Mouse (Mus musculus) intestine, embryonic 16.5 days (tissue): Measurements from ENCODE around the gene Tulp4. TPM values are rescaled to one million over a fixed set of nuclear protein-coding genes. Genes with fewer than 3 reads are reported as not detected.
A peak's percentile ranks its signal among the peaks of the same experiment; 100 is the strongest.

ENCODE experiments used
- ATAC-seq: fragments of 200-750 bp; cut with Nextera tagmentation; 2 replicates; pipeline ENCODE4 v1.8.0; 2017; ENCODE audit warnings: moderate TSS enrichment, moderate library complexity
- H3K27ac ChIP-seq: fragments of 300-500 bp; sonication (generic); 2 replicates; pipeline ENCODE4 v1.5.1; 2014; ENCODE audit warnings: mild to moderate bottlenecking, low read length
- H3K27me3 ChIP-seq: fragments of 300-500 bp; sonication (generic); replicated peaks from 2 replicates; pipeline ENCODE4 v1.6.1; 2014; ENCODE audit warnings: low read length, control low read depth, mixed read lengths; ENCODE audit not compliant: control insufficient read depth, insufficient read depth
- H3K36me3 ChIP-seq: fragments of 300-500 bp; sonication (generic); 2 replicates; pipeline ENCODE4 v1.6.1; 2014; ENCODE audit warnings: low read length, control low read depth; ENCODE audit not compliant: control insufficient read depth, insufficient read depth
- H3K4me1 ChIP-seq: fragments of 300-500 bp; sonication (generic); 2 replicates; pipeline ENCODE4 v1.6.1; 2014; ENCODE audit warnings: low read length, control low read depth, mixed read lengths; ENCODE audit not compliant: control insufficient read depth, insufficient read depth
- H3K4me2 ChIP-seq: fragments of 300-500 bp; sonication (generic); 2 replicates; pipeline ENCODE4 v1.6.1; 2014; ENCODE audit warnings: low read depth, low read length, control low read depth
- H3K4me3 ChIP-seq: fragments of 300-500 bp; sonication (generic); 2 replicates; pipeline ENCODE4 v1.5.1; 2014; ENCODE audit warnings: mild to moderate bottlenecking, low read length
- H3K9ac ChIP-seq: fragments of 300-500 bp; sonication (generic); 2 replicates; pipeline ENCODE4 v1.6.1; 2014; ENCODE audit warnings: low read depth, low read length
- H3K9me3 ChIP-seq: fragments of 300-500 bp; sonication (generic); 2 replicates; pipeline ENCODE4 v1.6.1; 2016; ENCODE audit warnings: low read length, control low read depth; ENCODE audit not compliant: control insufficient read depth
- WGBS: fragments of 180-500 bp; shearing (Covaris S2); extraction: QIAGEN DNeasy Blood & Tissue Kit; methylation state at CpG from one replicate; pipeline ENCODE4 v1.1.7; 2014; 5-methylcytosine and 5-hydroxymethylcytosine counted together
- polyA plus RNA-seq: library from polyadenylated mRNA; unstranded; fragments of >200 nt; fragmentation: Nextera tagmentation; extraction: Ambion mirVana; gene quantifications from 2 replicates; pipeline ENCODE4 v1.2.1, GENCODE M21; 2015

The Tulp4 gene
- polyA plus RNA-seq, 1 experiment from 2014 or later = 79.1 TPM

DNA sequence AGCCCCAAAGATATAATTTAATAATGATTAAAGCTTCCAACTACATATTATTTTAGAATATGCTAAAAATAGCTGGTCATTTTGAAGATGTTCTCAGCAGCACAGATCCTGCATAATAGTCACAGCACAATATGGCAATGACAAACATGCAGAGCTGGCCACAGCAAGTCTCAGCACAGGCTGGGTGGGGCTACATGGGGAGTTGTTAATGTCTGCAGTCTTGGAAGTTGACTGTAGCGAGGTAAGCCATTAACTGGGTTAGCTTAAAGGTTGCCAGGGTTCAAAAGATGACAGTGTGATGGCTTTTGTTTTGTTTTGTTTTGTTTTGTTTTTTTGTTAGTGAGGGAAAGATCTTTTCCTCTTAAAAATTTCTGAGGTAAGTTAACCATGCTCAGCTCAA is 68.3 kb downstream of the Tulp4 start:
- 52% methylated on average over 1 of the region's 1 CpGs for WGBS
- Histone ChIP-seq H3K27ac (no peak overlapping the region), H3K9ac (no peak overlapping the region), H3K4me1 (peaks cover 21% of the 10 kb centered on the region), H3K9me3 (no peaks in the 10 kb centered on the region), H3K36me3 (no peaks in the 10 kb centered on the region), H3K4me2 (no peak overlapping the region), H3K4me3 (no peak overlapping the region), H3K27me3 (no peaks in the 10 kb centered on the region)
- no peak for ATAC-seq

DNA sequence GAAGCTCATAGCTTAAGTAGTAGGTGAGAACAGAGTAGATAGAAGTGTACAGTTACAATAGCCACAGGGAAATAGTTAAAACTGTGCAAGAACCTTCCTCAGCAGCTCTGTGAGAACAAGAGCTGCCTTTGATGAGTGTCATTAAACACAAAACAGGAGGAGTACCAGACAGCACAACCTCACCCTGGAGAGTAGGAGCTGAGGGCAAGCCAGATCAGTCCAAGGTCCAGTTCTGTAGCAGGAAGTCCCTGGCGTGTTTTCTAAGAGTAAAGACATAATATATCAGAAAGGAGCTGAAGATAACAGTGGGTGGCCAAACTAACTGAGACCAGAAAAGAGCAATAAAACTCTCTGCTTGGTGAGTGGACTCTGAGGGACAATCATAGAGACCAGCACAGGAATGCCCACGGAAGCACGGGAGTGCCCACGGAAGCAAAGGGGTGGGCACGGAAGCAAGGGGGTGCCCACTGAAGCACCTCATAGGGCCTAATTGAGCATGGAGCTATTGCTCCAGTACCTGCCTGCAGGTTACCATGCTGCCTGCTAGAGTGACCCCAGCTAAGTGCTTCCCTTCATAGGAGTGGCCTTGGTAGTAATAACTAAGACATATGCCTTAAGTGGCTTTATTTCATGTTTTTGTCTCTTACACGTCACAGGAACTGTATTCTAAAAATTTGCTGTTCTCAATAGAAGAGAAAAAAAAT is 72.5 kb downstream of the Tulp4 start:
- Histone ChIP-seq H3K4me1 (peaks cover 14% of the 10 kb centered on the region; the same call in 1 of the 2 replicates), H3K4me2 (peak overlapping the region; percentile 40; the same call in 1 of the 2 replicates), H3K9ac (no peak overlapping the region), H3K36me3 (no peaks in the 10 kb centered on the region), H3K27ac (peak overlapping the region; percentile 79), H3K27me3 (no peaks in the 10 kb centered on the region), H3K4me3 (no peak overlapping the region), H3K9me3 (no peaks in the 10 kb centered on the region)
- WGBS = 69% methylated on average over 6 of the region's 6 CpGs
- ATAC-seq = peak; percentile 96

DNA sequence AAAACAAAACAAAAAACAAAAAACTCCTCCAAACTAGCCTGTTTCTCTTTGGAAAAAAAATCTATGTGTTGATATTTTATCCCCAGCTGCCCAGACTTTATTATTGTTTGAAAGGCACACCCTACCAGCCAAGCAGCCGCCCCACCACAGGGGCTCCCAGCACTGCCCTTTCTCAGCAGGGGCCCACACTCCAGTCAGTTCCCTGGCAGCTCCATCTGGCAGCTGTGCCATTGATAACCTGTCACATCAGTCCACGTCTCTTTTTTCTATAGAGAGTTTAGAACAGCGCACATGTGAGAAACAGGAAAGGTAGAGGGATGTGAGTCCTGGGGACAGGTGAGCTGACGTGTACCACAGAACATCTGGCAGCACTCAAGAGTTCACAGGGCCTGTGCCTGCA is 73.2 kb downstream of the Tulp4 start:
- Histone ChIP-seq H3K9ac (no peak overlapping the region), H3K4me1 (peaks cover 13% of the 10 kb centered on the region; the same call in 1 of the 2 replicates), H3K4me3 (no peak overlapping the region), H3K27ac (peak overlapping the region; percentile 69), H3K4me2 (no peak overlapping the region), H3K36me3 (no peaks in the 10 kb centered on the region), H3K9me3 (no peaks in the 10 kb centered on the region), H3K27me3 (no peaks in the 10 kb centered on the region)
- 60% methylated on average over 4 of the region's 4 CpGs for WGBS
- peak; percentile 39 for ATAC-seq

DNA sequence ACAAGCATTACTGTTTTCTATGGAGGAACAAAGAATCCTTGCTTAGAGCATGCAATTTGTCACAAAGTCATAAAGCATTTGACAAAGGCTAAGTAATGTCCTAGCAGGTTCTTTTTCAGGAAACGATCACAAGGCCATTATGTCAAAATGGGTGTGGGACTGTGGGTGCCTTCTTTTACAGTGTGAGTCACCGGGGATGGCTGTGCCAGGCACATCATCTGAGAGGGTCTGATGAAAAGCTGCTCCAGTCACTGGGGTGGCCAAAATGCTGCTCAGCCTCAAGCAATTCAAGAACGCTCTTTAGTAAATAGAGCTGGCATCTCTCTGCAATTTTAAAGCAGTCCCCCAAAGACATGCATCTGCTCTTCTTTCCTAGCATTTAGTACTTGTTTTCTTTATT is 74.2 kb downstream of the Tulp4 start:
- Histone ChIP-seq H3K4me1 (peaks cover 13% of the 10 kb centered on the region; the same call in 1 of the 2 replicates), H3K4me2 (no peak overlapping the region), H3K9me3 (no peaks in the 10 kb centered on the region), H3K27ac (no peak overlapping the region), H3K4me3 (no peak overlapping the region), H3K36me3 (no peaks in the 10 kb centered on the region), H3K9ac (no peak overlapping the region), H3K27me3 (no peaks in the 10 kb centered on the region)
- 58% methylated on average over 3 of the region's 3 CpGs for WGBS
- no peak for ATAC-seq

DNA sequence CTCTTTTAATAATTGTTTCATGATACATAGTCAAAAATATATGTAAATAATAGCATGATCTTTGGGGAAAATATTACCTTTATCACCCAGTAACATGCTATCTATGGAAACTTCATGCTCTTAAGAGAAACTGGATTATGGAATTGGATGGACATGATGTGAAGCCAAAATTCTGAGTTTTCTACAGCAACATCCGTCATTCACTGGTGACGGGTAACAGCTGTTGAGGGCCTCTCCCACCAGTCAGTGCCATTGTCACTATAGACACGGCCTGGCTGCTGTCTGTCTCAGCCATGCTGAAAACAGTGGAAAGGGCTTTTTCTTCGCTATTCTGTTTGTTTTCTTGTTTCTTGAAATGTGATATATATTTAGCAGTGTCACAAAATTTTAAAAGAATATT is 76.5 kb downstream of the Tulp4 start:
- Histone ChIP-seq H3K36me3 (peaks cover 8% of the 10 kb centered on the region; the same call in 1 of the 2 replicates), H3K9ac (no peak overlapping the region), H3K27me3 (no peaks in the 10 kb centered on the region), H3K4me3 (no peak overlapping the region), H3K4me1 (peaks cover 11% of the 10 kb centered on the region; the same call in 1 of the 2 replicates), H3K27ac (no peak overlapping the region), H3K9me3 (no peaks in the 10 kb centered on the region), H3K4me2 (no peak overlapping the region)
- ATAC-seq = no peak
- WGBS = 76% methylated on average over 4 of the region's 4 CpGs

DNA sequence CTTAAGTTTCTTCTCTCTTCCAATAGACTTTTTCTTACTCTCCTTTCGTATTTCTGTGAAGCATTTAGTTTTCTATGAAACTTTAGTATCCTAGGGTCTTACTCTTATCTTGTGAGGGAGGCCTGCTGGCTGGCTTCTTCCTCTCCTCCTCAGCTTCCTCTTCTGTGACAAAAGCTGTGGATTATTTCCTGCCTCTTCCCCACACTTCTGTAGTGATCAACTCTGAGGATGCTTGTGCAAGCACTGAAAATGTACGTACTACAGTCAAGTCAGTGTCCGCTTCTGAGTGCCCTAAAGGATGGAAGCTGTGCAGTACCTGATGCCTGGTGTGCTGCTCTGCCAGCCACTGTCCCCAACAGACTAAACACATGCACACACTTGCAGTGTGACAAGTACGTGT is 80.4 kb downstream of the Tulp4 start:
- H3K9me3 ChIP-seq = no peaks in the 10 kb centered on the region
- peaks cover 10% of the 10 kb centered on the region; the same call in 1 of the 2 replicates for H3K36me3 ChIP-seq
- WGBS = 94% methylated on average over 4 of the region's 4 CpGs
- no peaks in the 10 kb centered on the region for H3K27me3 ChIP-seq
- H3K27ac ChIP-seq = no peak overlapping the region
- H3K4me3 ChIP-seq = no peak overlapping the region
- no peak overlapping the region for H3K4me2 ChIP-seq
- H3K4me1 ChIP-seq = no peaks in the 10 kb centered on the region
- ATAC-seq = no peak
- H3K9ac ChIP-seq = no peak overlapping the region

DNA sequence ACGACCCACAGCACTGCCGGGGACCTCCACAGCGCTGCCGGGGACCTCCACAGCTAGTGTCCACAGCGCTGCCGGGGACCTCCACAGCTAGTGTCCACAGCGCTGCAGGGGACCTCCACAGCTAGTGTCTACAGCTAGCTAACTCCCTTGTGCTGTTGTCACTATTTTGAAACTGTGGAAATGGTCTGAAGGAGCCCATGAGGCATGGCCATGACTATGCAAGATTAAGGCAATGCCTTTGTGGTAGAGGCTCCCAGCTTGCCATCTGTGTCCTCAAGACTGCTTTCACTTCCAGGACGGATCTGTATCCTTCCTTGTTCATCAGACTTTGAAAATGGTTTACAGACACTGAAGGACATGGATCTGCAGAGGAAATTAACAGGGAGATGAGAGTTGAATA is 80.9 kb downstream of the Tulp4 start:
- no peak overlapping the region for H3K4me2 ChIP-seq
- H3K4me1 ChIP-seq = no peaks in the 10 kb centered on the region
- no peak overlapping the region for H3K27ac ChIP-seq
- H3K4me3 ChIP-seq = no peak overlapping the region
- 94% methylated on average over 8 of the region's 8 CpGs for WGBS
- H3K9ac ChIP-seq = no peak overlapping the region
- no peaks in the 10 kb centered on the region for H3K9me3 ChIP-seq
- ATAC-seq = no peak
- peaks cover 15% of the 10 kb centered on the region; the same call in 1 of the 2 replicates for H3K36me3 ChIP-seq
- H3K27me3 ChIP-seq = no peaks in the 10 kb centered on the region

DNA sequence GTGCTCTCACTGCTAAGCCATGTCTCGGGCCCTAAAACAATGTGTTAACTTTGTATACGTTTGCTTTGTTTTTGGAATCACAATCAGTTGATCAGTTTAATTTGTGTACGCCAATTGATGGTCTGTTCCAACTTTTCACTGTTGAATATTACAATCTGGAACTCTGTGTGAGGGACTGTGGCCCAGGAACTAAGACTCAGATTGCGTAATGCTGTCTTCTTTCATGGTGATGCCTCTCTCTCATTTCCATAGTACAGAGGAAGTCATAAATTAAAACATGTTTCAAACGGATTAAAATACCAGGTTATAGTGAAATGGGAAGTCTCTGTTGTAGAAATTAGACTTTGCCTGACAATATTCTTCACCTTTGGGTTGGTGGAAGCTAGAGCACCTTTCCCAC is 83.0 kb downstream of the Tulp4 start:
- H3K27ac ChIP-seq = no peak overlapping the region
- peaks cover 17% of the 10 kb centered on the region; the same call in 1 of the 2 replicates for H3K36me3 ChIP-seq
- WGBS = 87% methylated on average over 5 of the region's 5 CpGs

DNA sequence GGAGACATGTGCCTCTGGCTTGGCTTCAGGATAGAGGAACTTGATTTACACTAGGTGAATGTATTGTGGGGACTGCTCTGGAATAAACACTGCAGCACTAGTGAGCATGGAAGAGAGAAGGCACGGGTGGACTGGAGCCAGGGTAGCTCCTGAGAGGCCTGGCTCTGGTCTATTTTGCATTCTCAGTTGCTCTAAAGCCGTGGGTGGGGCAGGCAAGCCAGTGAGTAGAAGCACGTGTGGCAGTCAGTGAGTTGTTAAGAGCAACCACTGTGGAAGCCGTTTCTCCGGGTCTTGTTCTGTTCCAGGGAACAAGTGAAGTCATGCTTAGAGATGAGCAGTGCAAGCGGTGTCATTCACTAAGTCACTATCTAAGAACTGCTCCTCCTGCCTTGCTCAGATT is 86.0 kb downstream of the Tulp4 start:
- no peak overlapping the region for H3K27ac ChIP-seq
- ATAC-seq = no peak
- H3K4me1 ChIP-seq = no peaks in the 10 kb centered on the region
- 77% methylated on average over 6 of the region's 6 CpGs for WGBS
- H3K4me3 ChIP-seq = no peak overlapping the region
- H3K4me2 ChIP-seq = no peak overlapping the region
- H3K9ac ChIP-seq = no peak overlapping the region
- peaks cover 8% of the 10 kb centered on the region; the same call in 1 of the 2 replicates for H3K36me3 ChIP-seq
- no peaks in the 10 kb centered on the region for H3K9me3 ChIP-seq
- no peaks in the 10 kb centered on the region for H3K27me3 ChIP-seq

More for the DNA sequence above, 83.0 kb downstream of the Tulp4 start:
- no peak for ATAC-seq
- H3K4me3 ChIP-seq = no peak overlapping the region
- no peaks in the 10 kb centered on the region for H3K9me3 ChIP-seq
- H3K9ac ChIP-seq = no peak overlapping the region
- H3K4me1 ChIP-seq = no peaks in the 10 kb centered on the region
- no peak overlapping the region for H3K4me2 ChIP-seq
- H3K27me3 ChIP-seq = no peaks in the 10 kb centered on the region
